Mouse (Mus musculus) heart, embryonic 11.5 days (tissue): Measurements from ENCODE around the gene Trim14. TPM values are rescaled to one million over a fixed set of nuclear protein-coding genes. Genes with fewer than 3 reads are reported as not detected.
"Not testable (repeated sequence)": the region's sequence is repeated elsewhere in the genome, so short reads cannot be mapped to it uniquely, and the experiment has no call there.

ENCODE experiments used
- ATAC-seq: fragments of 200-750 bp; cut with Nextera tagmentation; replicated peaks from 2 replicates; pipeline ENCODE4 v1.8.0; 2017; ENCODE audit warnings: moderate library complexity; ENCODE audit not compliant: insufficient number of reproducible peaks, low FRiP score, low TSS enrichment
- H3K27ac ChIP-seq: fragments of 300-500 bp; sonication (generic); 2 replicates; pipeline ENCODE4 v1.5.1; 2014; ENCODE audit warnings: mild to moderate bottlenecking, low read depth, low read length
- H3K27me3 ChIP-seq: fragments of 300-500 bp; sonication (generic); 2 replicates; pipeline ENCODE4 v1.6.1; 2014; ENCODE audit warnings: mild to moderate bottlenecking, low read length, mixed read lengths; ENCODE audit not compliant: control insufficient read depth, insufficient read depth
- H3K36me3 ChIP-seq: fragments of 300-500 bp; sonication (generic); 2 replicates; pipeline ENCODE4 v1.6.1; 2014; ENCODE audit warnings: mild to moderate bottlenecking, low read length, moderate library complexity, mixed read lengths; ENCODE audit not compliant: control insufficient read depth, insufficient read depth
- H3K4me1 ChIP-seq: fragments of 300-500 bp; sonication (generic); 2 replicates; pipeline ENCODE4 v1.6.1; 2014; ENCODE audit warnings: low read length; ENCODE audit not compliant: control insufficient read depth, insufficient read depth
- H3K4me2 ChIP-seq: fragments of 300-500 bp; sonication (generic); 2 replicates; pipeline ENCODE4 v1.6.1; 2014; ENCODE audit warnings: mild to moderate bottlenecking, moderate library complexity
- H3K4me3 ChIP-seq: fragments of 300-500 bp; sonication (generic); 2 replicates; pipeline ENCODE4 v1.5.1; 2014; ENCODE audit warnings: low read depth, low read length
- H3K9ac ChIP-seq: fragments of 300-500 bp; sonication (generic); 2 replicates; pipeline ENCODE4 v1.6.1; 2014; ENCODE audit warnings: mild to moderate bottlenecking, low read depth, low read length, moderate library complexity
- H3K9me3 ChIP-seq: fragments of 300-500 bp; sonication (generic); replicated peaks from 2 replicates; pipeline ENCODE4 v1.6.1; 2016; ENCODE audit warnings: low read length; ENCODE audit not compliant: control insufficient read depth
- WGBS: fragments of 180-500 bp; shearing (Covaris S2); extraction: QIAGEN DNeasy Blood & Tissue Kit; methylation state at CpG from one replicate; pipeline ENCODE4 v1.1.7; 2014; ENCODE audit not compliant: insufficient replicate concordance; 5-methylcytosine and 5-hydroxymethylcytosine counted together
- polyA plus RNA-seq: library from polyadenylated mRNA; unstranded; fragments of >200 nt; fragmentation: Nextera tagmentation; extraction: Ambion mirVana; gene quantifications from 2 replicates; pipeline ENCODE4 v1.2.1, GENCODE M21; 2014

Gene Trim14
- polyA plus RNA-seq, 1 experiment from 2014 or later = 1.8 TPM

- 58% methylated on average over 1 of the region's 1 CpGs for WGBS
- no peak for ATAC-seq
- H3K36me3 ChIP-seq = no peaks in the 10 kb centered on the region
- no peak overlapping the region for H3K27ac ChIP-seq
- no peaks in the 10 kb centered on the region for H3K4me1 ChIP-seq
- H3K4me2 ChIP-seq = no peak overlapping the region
- H3K27me3 ChIP-seq = no peaks in the 10 kb centered on the region
- H3K4me3 ChIP-seq = no peak overlapping the region
- H3K9me3 ChIP-seq = 0 out of 2 replicates have a peak, but pooled peaks cover 2% of the 10 kb centered on the region
- no peak overlapping the region for H3K9ac ChIP-seq
These were observed 42.3 kb upstream of the Trim14 start for GRCm38 (mm10) chr4:46578228-46578627.

GRCm38 (mm10) chr4:46575509-46576284 lies 39.8 kb upstream of the Trim14 start:
- not testable (repeated sequence) for H3K4me1 ChIP-seq, ATAC-seq, H3K4me3 ChIP-seq, H3K27me3 ChIP-seq, H3K4me2 ChIP-seq, H3K9ac ChIP-seq, H3K27ac ChIP-seq, H3K36me3 ChIP-seq, H3K9me3 ChIP-seq
- WGBS = 81% methylated on average over 6 of the region's 10 CpGs

- no peak overlapping the region for H3K4me2 ChIP-seq
- H3K36me3 ChIP-seq = no peaks in the 10 kb centered on the region
- WGBS = 57% methylated on average over 10 of the region's 12 CpGs
- no peak for ATAC-seq
- no peak overlapping the region for H3K27ac ChIP-seq
- H3K27me3 ChIP-seq = no peaks in the 10 kb centered on the region
- no peak overlapping the region for H3K9ac ChIP-seq
- no peak overlapping the region for H3K4me3 ChIP-seq
- no peaks in the 10 kb centered on the region for H3K9me3 ChIP-seq
- no peaks in the 10 kb centered on the region for H3K4me1 ChIP-seq
These were observed 38.9 kb upstream of the Trim14 start for GRCm38 (mm10) chr4:46574841-46575240.

GRCm38 (mm10) chr4:46574024-46574753 lies 38.2 kb upstream of the Trim14 start:
- no peak overlapping the region for H3K27ac ChIP-seq
- H3K36me3 ChIP-seq = no peaks in the 10 kb centered on the region
- H3K4me3 ChIP-seq = no peak overlapping the region
- no peaks in the 10 kb centered on the region for H3K9me3 ChIP-seq
- no peak for ATAC-seq
- H3K9ac ChIP-seq = no peak overlapping the region
- H3K4me2 ChIP-seq = no peak overlapping the region
- no peaks in the 10 kb centered on the region for H3K4me1 ChIP-seq
- WGBS = 22% methylated on average over 9 of the region's 9 CpGs
- H3K27me3 ChIP-seq = no peaks in the 10 kb centered on the region

- Histone ChIP-seq H3K4me1 (no peaks in the 10 kb centered on the region), H3K27ac (no peak overlapping the region), H3K4me3 (no peak overlapping the region), H3K36me3 (no peaks in the 10 kb centered on the region), H3K9ac (no peak overlapping the region), H3K4me2 (no peak overlapping the region), H3K27me3 (no peaks in the 10 kb centered on the region), H3K9me3 (no peaks in the 10 kb centered on the region)
- ATAC-seq = no peak
- WGBS = 78% methylated on average over 4 of the region's 4 CpGs
These were observed 36.7 kb upstream of the Trim14 start for GRCm38 (mm10) chr4:46572616-46573015.

GRCm38 (mm10) chr4:46571744-46572143 lies 35.8 kb upstream of the Trim14 start:
- no peak overlapping the region for H3K27ac ChIP-seq
- no peaks in the 10 kb centered on the region for H3K9me3 ChIP-seq
- no peak overlapping the region for H3K4me3 ChIP-seq
- 86% methylated on average over 9 of the region's 9 CpGs for WGBS
- H3K4me1 ChIP-seq = no peaks in the 10 kb centered on the region
- no peaks in the 10 kb centered on the region for H3K36me3 ChIP-seq
- no peaks in the 10 kb centered on the region for H3K27me3 ChIP-seq
- H3K9ac ChIP-seq = no peak overlapping the region
- no peak overlapping the region for H3K4me2 ChIP-seq
- no peak for ATAC-seq

GRCm38 (mm10) chr4:46569671-46570070 lies 33.7 kb upstream of the Trim14 start:
- H3K9me3 ChIP-seq = no peaks in the 10 kb centered on the region
- WGBS = 20% methylated on average over 5 of the region's 5 CpGs
- H3K36me3 ChIP-seq = no peaks in the 10 kb centered on the region
- no peaks in the 10 kb centered on the region for H3K27me3 ChIP-seq
- no peaks in the 10 kb centered on the region for H3K4me1 ChIP-seq
- H3K27ac ChIP-seq = no peak overlapping the region
- H3K4me3 ChIP-seq = no peak overlapping the region
- ATAC-seq = no peak
- H3K4me2 ChIP-seq = no peak overlapping the region
- no peak overlapping the region for H3K9ac ChIP-seq

- 82% methylated on average over 8 of the region's 8 CpGs for WGBS
- Histone ChIP-seq H3K9ac (no peak overlapping the region), H3K4me3 (no peak overlapping the region), H3K36me3 (no peaks in the 10 kb centered on the region), H3K27ac (no peak overlapping the region), H3K9me3 (no peaks in the 10 kb centered on the region), H3K4me2 (no peak overlapping the region), H3K4me1 (no peaks in the 10 kb centered on the region), H3K27me3 (no peaks in the 10 kb centered on the region)
- ATAC-seq = no peak
These were observed 32.2 kb upstream of the Trim14 start for GRCm38 (mm10) chr4:46568169-46568568.
